Mouse (Mus musculus) layer of hippocampus, adult 9-11 months (tissue): ENCODE results near the gene Gm5798.
"Not testable (repeated sequence)": the region's sequence is repeated elsewhere in the genome, so short reads cannot be mapped to it uniquely, and the experiment has no call there.

Source experiments
- DNase-seq: peaks from one replicate; pipeline ENCODE4 v3.0.0; 2022

The Gm5798 gene

GRCm38 (mm10) chr14:41348309-41348708 is at the start of gene Gm5798:
Gene Gm5798 (plus strand): TSS chr14:41348609.
- DNase-seq = not testable (repeated sequence)

GRCm38 (mm10) chr14:41386279-41386678 is 37.9 kb downstream of the Gm5798 start, which contains the start of gene Gm7945:
Gene Gm7945 (minus strand): TSS chr14:41386379.
- not testable (repeated sequence) for DNase-seq
